Mouse (Mus musculus) cortical plate, adult 2 months (tissue): ENCODE data around the gene Mob3c.

ENCODE experiments used
- CTCF ChIP-seq: fragments of 200-500 bp; IDR thresholded peaks from 2 replicates; pipeline ENCODE4 v1.5.1; 2011; ENCODE audit warnings: mild to moderate bottlenecking, control low read depth, low read length; ENCODE audit not compliant: insufficient read depth; ENCODE audit errors: extremely low read depth
- POLR2A ChIP-seq: fragments of 200-500 bp; IDR thresholded peaks from 2 replicates; pipeline ENCODE4 v1.6.1; 2011; ENCODE audit warnings: mild to moderate bottlenecking, low read length, control low read depth; ENCODE audit not compliant: insufficient read depth; ENCODE audit errors: extremely low read depth

GRCm38 (mm10) chr4:115795360-115795759, 32.5 kb upstream of the Mob3c start:
- TF ChIP-seq POLR2A (no peak), CTCF (no peak)
